Mouse (Mus musculus) ovary, adult 10 weeks (tissue): Measurements from ENCODE around the gene Ncl. TPM values are rescaled to one million over a fixed set of nuclear protein-coding genes. Genes with fewer than 3 reads are reported as not detected.

ENCODE experiments used
- polyA plus RNA-seq: library from polyadenylated mRNA; stranded (reverse); fragments of 350-450 nt; fragmentation: Illumina TruSeq; extraction: RNeasy Lipid Tissue Mini Kit (QIAGEN cat#74804); gene quantifications from one replicate; pipeline ENCODE4 v1.2.3, GENCODE M21; 2014

The Ncl gene
- 872 TPM for polyA plus RNA-seq

DNA sequence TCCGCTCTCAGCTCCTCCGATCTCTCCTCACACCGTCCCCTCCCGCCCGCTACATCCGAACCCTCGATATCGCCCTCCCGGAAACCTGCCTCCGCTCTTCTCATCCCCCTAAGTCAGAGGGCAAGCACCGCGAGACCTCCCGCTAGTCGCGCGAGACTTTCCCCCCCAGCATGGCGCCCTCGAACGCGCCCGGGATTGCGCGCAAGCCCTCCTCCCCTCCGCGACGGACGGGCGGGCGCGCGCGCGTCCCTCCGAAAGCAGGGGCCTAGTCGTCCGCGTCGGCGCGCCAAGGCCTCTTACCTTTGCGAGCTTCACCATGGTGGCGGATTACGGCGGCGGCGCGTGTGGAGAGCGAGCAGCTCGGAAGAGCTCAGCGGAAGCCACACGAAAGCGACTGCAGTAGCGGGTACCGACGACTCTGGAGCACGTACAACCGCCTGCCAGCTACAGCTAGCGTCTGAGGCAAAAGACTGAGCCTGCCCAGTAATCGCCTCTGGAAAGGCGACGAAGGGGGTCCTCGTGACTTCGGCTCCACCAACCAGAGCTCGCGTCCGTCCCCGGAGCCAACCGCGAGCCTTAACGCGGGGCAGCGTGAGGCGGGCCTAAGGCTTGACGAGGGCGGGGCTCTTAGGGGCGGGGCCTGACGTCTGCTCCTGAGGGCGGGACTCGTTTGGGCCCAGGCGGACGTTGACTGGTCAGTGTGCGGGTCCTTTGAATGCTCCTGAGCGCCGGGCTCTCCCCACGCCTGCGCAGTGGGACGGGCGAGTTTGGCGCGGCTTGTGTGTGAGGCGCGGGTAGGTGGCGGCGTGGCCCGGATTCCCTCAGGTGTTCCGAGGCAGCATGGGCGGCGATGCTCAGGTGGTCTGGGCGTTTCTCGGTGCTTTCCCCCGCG, at the start of gene Ncl:
TSS of gene Ncl (minus strand) at position 495 of the 892 bp plus-strand sequence.

DNA sequence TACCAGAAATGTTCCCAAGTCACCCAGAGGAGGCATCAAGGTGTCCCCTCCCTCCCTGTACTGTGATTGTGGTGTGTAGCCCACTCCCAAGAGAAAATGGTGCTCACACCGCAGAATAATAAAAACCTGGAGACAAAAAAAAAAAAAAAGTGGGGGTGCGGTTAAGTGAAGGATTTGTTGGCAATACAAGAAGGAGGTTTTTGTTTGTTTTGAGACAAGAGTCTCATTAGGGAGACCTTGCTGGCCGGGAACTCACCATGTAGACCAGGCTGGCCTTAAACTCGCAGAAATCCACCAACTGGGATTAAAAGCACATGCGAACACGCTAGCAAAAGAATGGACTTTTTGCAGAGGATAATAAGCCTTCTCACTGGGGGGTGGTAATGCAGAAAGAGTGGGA, 56.7 kb downstream of the Ncl start, which contains the start of gene B3gnt7:
TSS of gene B3gnt7 (plus strand) at position 301 of the 400 bp plus-strand sequence.

Other genes with a start within 250 kb of the Ncl start
- 1.1 TPM for gene Htr2b, start 247.4 kb downstream of the Ncl start, polyA plus RNA-seq
- gene Gm21972, start 225.8 kb downstream of the Ncl start, polyA plus RNA-seq, result not detected
- 11.9 TPM for gene Armc9, start 204.6 kb downstream of the Ncl start, polyA plus RNA-seq
- 0.68 TPM for gene B3gnt7, start 56.6 kb downstream of the Ncl start, polyA plus RNA-seq
- gene Nmur1, start 66.8 kb upstream of the Ncl start, polyA plus RNA-seq, result not detected
- not detected for gene Tex44, start 66.9 kb upstream of the Ncl start, polyA plus RNA-seq
- gene Ptma, start 167.3 kb upstream of the Ncl start, polyA plus RNA-seq, result 4,721 TPM
- gene Pde6d, start 223.2 kb upstream of the Ncl start, polyA plus RNA-seq, result 28.4 TPM
- gene Cops7b, start 223.5 kb upstream of the Ncl start, polyA plus RNA-seq, result 2.5 TPM